Mouse (Mus musculus) erythroblast, embryonic 14.5 days (primary cell): Measurements from ENCODE around the gene Mrpl23. TPM values are rescaled to one million over a fixed set of nuclear protein-coding genes. Genes with fewer than 3 reads are reported as not detected.

Experiments used
- H3K27me3 ChIP-seq: 2 replicates; pipeline ENCODE4 v1.6.1; 2012; ENCODE audit warnings: inconsistent platforms; ENCODE audit not compliant: control insufficient read depth
- H3K36me3 ChIP-seq: 2 replicates; pipeline ENCODE4 v1.6.1; 2012; ENCODE audit warnings: mild to moderate bottlenecking, inconsistent platforms; ENCODE audit not compliant: control insufficient read depth
- H3K4me1 ChIP-seq: 2 replicates; pipeline ENCODE4 v1.6.1; 2012; ENCODE audit warnings: inconsistent platforms; ENCODE audit not compliant: control insufficient read depth
- H3K4me3 ChIP-seq: replicated peaks from 2 replicates; pipeline ENCODE3; 2012; ENCODE audit warnings: moderate library complexity, mild to moderate bottlenecking, inconsistent platforms
- H3K9me3 ChIP-seq: 2 replicates; pipeline ENCODE4 v1.6.1; 2012; ENCODE audit warnings: low read length, inconsistent platforms, mixed read lengths; ENCODE audit not compliant: control insufficient read depth
- GATA1 ChIP-seq: IDR thresholded peaks from 2 replicates; pipeline ENCODE4 v1.6.1; 2012; ENCODE audit warnings: low read length, inconsistent platforms, mixed read lengths
- TAL1 ChIP-seq: IDR thresholded peaks from 3 replicates; pipeline ENCODE4 v1.6.1; 2012; ENCODE audit warnings: low read length, inconsistent platforms, mixed read lengths
- polyA plus RNA-seq: library from polyadenylated mRNA; stranded (reverse); fragments of >175 nt; gene quantifications from 2 replicates; pipeline ENCODE4 v1.2.3, GENCODE M21; 2012

The Mrpl23 gene
- polyA plus RNA-seq, 1 experiment: 0.90 TPM

DNA sequence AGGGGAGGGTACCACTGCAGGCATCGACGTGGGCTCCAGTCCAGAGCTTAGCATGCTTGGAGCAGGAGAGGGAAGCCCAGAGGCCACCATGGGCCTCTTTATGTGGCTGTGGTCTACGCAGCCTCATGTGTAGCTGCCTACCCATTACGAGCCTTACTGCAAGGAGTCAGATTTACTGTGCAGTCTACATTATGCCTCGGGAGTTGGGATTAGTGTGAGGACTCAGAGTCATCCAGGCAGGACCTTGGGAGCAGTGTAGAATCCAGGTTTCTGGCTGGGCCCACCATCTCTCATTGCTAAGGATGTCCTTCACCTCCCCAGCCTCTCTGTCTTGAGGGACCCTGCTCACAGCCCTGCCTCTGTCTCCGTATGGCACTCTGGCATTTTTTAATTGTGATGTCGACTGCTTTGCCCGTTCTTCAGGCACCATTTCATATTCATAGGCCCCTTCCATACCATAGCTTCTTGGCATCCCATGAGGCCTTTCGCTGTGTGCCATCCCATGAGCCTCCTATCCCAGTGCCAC, 42.4 kb downstream of the Mrpl23 start:
- H3K27me3 ChIP-seq: peaks cover 12% of the 10 kb centered on the region
- H3K9me3 ChIP-seq: peaks cover 5% of the 10 kb centered on the region
- peaks cover 16% of the 10 kb centered on the region for H3K4me1 ChIP-seq
- TF ChIP-seq TAL1 (no peak), GATA1 (no peak)
- no peaks in the 10 kb centered on the region; the same call in 1 of the 2 replicates for H3K36me3 ChIP-seq
- no peak overlapping the region for H3K4me3 ChIP-seq

- Histone ChIP-seq H3K4me1 (peaks cover 19% of the 10 kb centered on the region), H3K36me3 (no peaks in the 10 kb centered on the region; the same call in 1 of the 2 replicates), H3K9me3 (peaks cover 11% of the 10 kb centered on the region), H3K27me3 (peaks cover 17% of the 10 kb centered on the region), H3K4me3 (no peak overlapping the region)
- TF ChIP-seq TAL1 (no peak), GATA1 (no peak)
Observed at GRCm38 (mm10) chr7:142575491-142575890, 43.0 kb downstream of the Mrpl23 start.

GRCm38 (mm10) chr7:142575971-142576370, 43.5 kb downstream of the Mrpl23 start:
- Histone ChIP-seq H3K9me3 (peaks cover 16% of the 10 kb centered on the region), H3K4me1 (peaks cover 19% of the 10 kb centered on the region), H3K4me3 (peak overlapping the region; percentile 52), H3K36me3 (no peaks in the 10 kb centered on the region; the same call in 1 of the 2 replicates), H3K27me3 (peaks cover 22% of the 10 kb centered on the region)
- TF ChIP-seq GATA1 (no peak), TAL1 (no peak)

- Histone ChIP-seq H3K9me3 (peaks cover 22% of the 10 kb centered on the region), H3K36me3 (no peaks in the 10 kb centered on the region; the same call in 1 of the 2 replicates), H3K4me1 (peaks cover 19% of the 10 kb centered on the region), H3K27me3 (peaks cover 28% of the 10 kb centered on the region), H3K4me3 (peak overlapping the region; percentile 52)
- TF ChIP-seq TAL1 (no peak), GATA1 (no peak)
Observed at GRCm38 (mm10) chr7:142576472-142577326, 44.2 kb downstream of the Mrpl23 start.

DNA sequence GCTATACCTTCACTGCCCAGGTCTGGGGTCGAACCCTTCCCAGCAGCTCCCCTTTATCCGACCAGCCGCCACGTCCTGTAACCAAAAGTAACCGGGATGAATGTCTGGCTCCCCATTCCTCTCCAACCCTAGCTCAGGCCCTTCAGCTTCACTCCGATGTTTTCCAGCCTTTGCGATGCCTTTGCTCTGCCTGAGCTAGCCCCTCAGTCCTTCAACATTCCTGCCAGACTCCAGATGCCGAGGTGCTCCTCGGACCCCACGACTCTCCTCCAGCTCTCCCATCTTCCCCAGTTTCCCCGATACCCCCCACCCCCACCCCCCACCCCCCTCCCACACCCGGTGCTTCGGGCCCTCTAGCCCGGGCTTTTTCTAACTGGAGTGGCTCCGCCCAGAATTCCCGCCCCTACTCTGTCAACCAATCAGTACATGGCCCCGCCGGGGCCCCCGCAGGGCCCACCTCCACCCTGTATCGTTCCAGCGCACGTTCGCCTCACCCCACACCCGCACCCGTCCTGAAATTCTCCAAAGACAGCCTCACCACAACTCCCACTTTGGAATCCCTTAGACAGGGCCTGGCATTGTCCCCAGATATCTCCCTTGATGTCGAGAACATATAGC, 45.4 kb downstream of the Mrpl23 start:
- Histone ChIP-seq H3K36me3 (no peaks in the 10 kb centered on the region; the same call in 1 of the 2 replicates), H3K27me3 (peaks cover 38% of the 10 kb centered on the region), H3K9me3 (peaks cover 25% of the 10 kb centered on the region), H3K4me1 (peaks cover 19% of the 10 kb centered on the region), H3K4me3 (peak overlapping the region; percentile 52)
- TF ChIP-seq GATA1: no peak
- no peak for TF ChIP-seq TAL1

- Histone ChIP-seq H3K9me3 (peaks cover 25% of the 10 kb centered on the region), H3K4me1 (peaks cover 19% of the 10 kb centered on the region), H3K36me3 (no peaks in the 10 kb centered on the region; the same call in 1 of the 2 replicates), H3K4me3 (no peak overlapping the region), H3K27me3 (peaks cover 38% of the 10 kb centered on the region)
- TF ChIP-seq TAL1 (no peak), GATA1 (no peak)
Observed at GRCm38 (mm10) chr7:142579069-142579468, 46.6 kb downstream of the Mrpl23 start.

DNA sequence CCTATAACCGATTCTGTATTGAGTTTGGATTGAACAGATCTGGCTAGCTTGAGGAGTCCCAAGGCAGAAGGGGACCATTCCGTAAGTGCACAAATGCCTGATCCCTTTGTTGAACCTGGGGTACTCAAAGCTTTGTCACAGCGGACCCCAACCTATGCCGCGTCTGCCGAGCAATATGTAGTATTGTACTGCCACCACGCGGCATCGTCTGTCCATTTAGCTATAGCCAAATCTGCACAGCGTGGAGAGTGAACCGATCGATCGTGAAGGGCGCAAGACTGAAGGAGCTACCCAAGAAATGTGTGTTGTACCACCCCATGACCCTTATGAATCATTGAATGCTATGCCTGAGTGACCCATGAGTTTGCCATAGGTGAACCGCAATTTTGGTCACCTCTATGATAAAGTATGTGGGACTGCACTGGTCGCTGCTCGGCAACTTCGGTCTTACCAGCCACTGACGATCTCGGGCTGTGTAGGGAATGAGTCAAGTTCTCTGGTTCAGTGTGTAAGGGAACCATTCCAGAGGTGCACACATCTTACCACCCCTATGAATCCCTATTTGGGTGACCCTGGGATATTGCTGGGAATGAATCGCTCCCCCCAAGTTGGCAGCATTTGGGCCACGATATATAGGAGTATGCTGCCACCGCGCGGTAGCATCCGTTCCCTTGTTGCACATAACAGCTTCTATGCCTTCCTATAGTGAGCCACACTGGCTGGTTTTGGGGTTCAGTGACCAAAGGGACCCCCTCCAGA, 47.8 kb downstream of the Mrpl23 start:
- Histone ChIP-seq H3K4me3 (peak overlapping the region; percentile 21), H3K4me1 (peaks cover 19% of the 10 kb centered on the region), H3K27me3 (peaks cover 38% of the 10 kb centered on the region), H3K36me3 (no peaks in the 10 kb centered on the region; the same call in 1 of the 2 replicates), H3K9me3 (peaks cover 25% of the 10 kb centered on the region)
- TF ChIP-seq TAL1 (no peak), GATA1 (no peak)

DNA sequence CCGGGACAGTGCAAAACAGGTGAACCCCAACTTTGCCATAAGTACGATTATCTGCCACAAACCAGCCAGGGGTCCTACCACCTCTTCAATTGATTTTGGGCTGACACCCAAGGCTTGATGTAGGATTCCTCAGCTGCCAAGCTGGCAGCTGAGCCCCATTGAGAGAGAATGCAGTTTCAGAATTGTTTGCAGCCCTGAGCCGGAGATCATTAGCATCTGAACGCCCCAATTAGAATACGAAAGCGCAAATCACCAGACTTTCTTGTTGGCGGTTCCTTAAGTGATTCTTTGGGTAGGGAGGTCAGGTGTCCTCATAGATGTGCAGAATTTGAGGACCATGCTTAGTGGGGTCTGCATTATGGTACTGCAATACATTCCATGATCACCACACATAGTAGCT, 48.7 kb downstream of the Mrpl23 start:
- no peak overlapping the region for H3K4me3 ChIP-seq
- no peaks in the 10 kb centered on the region; the same call in 1 of the 2 replicates for H3K36me3 ChIP-seq
- H3K27me3 ChIP-seq: peaks cover 38% of the 10 kb centered on the region
- TF ChIP-seq GATA1 (no peak), TAL1 (no peak)
- peaks cover 25% of the 10 kb centered on the region for H3K9me3 ChIP-seq
- peaks cover 19% of the 10 kb centered on the region for H3K4me1 ChIP-seq
